Comparison of ENCODE assay signal across 9 mouse cellular contexts in genomic region chr2:28639794-28640193, GRCm38 (mm10). TPM values are rescaled to one million over a fixed set of nuclear protein-coding genes. Genes with fewer than 3 reads are reported as not detected.
DNase-seq lines count a peak whose midpoint lies in the region; ATAC-seq and TF ChIP-seq lines count a peak whose summit lies in the region.
"Had no signal": no experiment of that assay in that cellular context is flagged by ENCODE, and none has a peak within 500 bp of the region (broad histone marks: within the 10 kb centered on the region; RNA-seq: fewer than 3 reads in every experiment).

No protein-coding gene starts in this region.

- no peak overlapping the region for H3K9ac ChIP-seq in stomach, postnatal 0 days (ENCODE audit: low read length)
- H3K9ac ChIP-seq: midbrain, embryonic 12.5 days had no signal

- WGBS in stomach, postnatal 0 days: 53% methylated on average over 7 of the region's 7 CpGs

- TF ChIP-seq CTCF in stomach, postnatal 0 days (IDR thresholded peaks at IDR 0.05; ENCODE audit: low read depth): peak; percentile 54

- ATAC-seq in stomach, postnatal 0 days (ENCODE audit: low FRiP score, low TSS enrichment): no peak

- H3K27ac ChIP-seq in stomach, postnatal 0 days (replicated peaks): no peak overlapping the region

- H3K9me3 ChIP-seq in stomach, postnatal 0 days (ENCODE audit: control insufficient read depth, low read length): no peaks in the 10 kb centered on the region
- H3K9me3 ChIP-seq: midbrain, embryonic 12.5 days had no signal

- peaks cover 2% of the 10 kb centered on the region; the same call in 1 of the 2 replicates for H3K4me1 ChIP-seq in stomach, postnatal 0 days (replicated peaks; ENCODE audit: control insufficient read depth, insufficient read depth)

- H3K36me3 ChIP-seq in stomach, postnatal 0 days (ENCODE audit: control insufficient read depth, insufficient read depth, low read length): no peaks in the 10 kb centered on the region
- H3K36me3 ChIP-seq: midbrain, embryonic 12.5 days had no signal

- H3K4me2 ChIP-seq in stomach, postnatal 0 days (replicated peaks; ENCODE audit: low read depth): no peak overlapping the region

- TF ChIP-seq EP300 in stomach, postnatal 0 days (optimal IDR thresholded peaks at IDR 0.05): no peak

- DNase-seq in embryo, embryonic 10 days (ENCODE audit: low spot score): peak; percentile 66
- no peak for DNase-seq in embryo, embryonic 9.5 days (ENCODE audit: extremely low spot score)
- peak; percentile 16 to 19 for DNase-seq in left cerebral cortex, adult 8-10 months (ENCODE audit: low spot score in 2 of 2)
- no peak for DNase-seq in left cerebral cortex, adult 11 months (ENCODE audit: low spot score)
- DNase-seq in ZHBTc4 (ENCODE audit: low read depth, low spot score): peak; percentile 87
- DNase-seq in kidney, postnatal 36 days: peak; percentile 18 to 63
- DNase-seq in stomach, postnatal 0 days (ENCODE audit: low spot score): peak; percentile 38
- DNase-seq in urinary bladder, postnatal 36 days (ENCODE audit: low spot score in 2 of 2): no peak

- no peak overlapping the region for H3K4me3 ChIP-seq in stomach, postnatal 0 days (ENCODE audit: low read depth, low read length)

- no peaks in the 10 kb centered on the region for H3K27me3 ChIP-seq in stomach, postnatal 0 days (ENCODE audit: control insufficient read depth, insufficient read depth, low read length)
- H3K27me3 ChIP-seq: midbrain, embryonic 12.5 days had no signal

RNA-seq across cellular contexts. Expression of gene Tsc1, which starts 1.2 kb away (rescaled TPM):
- total RNA-seq in left cerebral cortex, adult 8-10 months (2022): 10 to 100 TPM; 54.1 to 61.6 (median 57.4) TPM
- 4.9 and 5.1 TPM in 2 replicates for polyA plus RNA-seq in stomach, postnatal 0 days (2015; fragmentation: Nextera tagmentation; extraction: Ambion mirVana)

RNA-seq across cellular contexts. Expression of gene Gfi1b, which starts 18.0 kb away (rescaled TPM):
- not detected for total RNA-seq in left cerebral cortex, adult 8-10 months (2022)
- 0.07 and 0.40 TPM in 2 replicates for polyA plus RNA-seq in stomach, postnatal 0 days (2015; fragmentation: Nextera tagmentation; extraction: Ambion mirVana)

RNA-seq across cellular contexts. Expression of gene Gtf3c5, which starts 56.2 kb away (rescaled TPM):
- 10 to 100 TPM; 18.0 to 19.4 (median 19.2) TPM for total RNA-seq in left cerebral cortex, adult 8-10 months (2022)
- polyA plus RNA-seq in stomach, postnatal 0 days (2015; fragmentation: Nextera tagmentation; extraction: Ambion mirVana): 13.1 and 14.0 TPM in 2 replicates

RNA-seq across cellular contexts. Expression of gene Spaca9, which starts 59.7 kb away (rescaled TPM):
- total RNA-seq in left cerebral cortex, adult 8-10 months (2022): 1 to 10 TPM in 2 of 4 experiments, under 1 TPM in 2; 0.55 to 2.1 (median 1.1) TPM
- 0.57 and 0.69 TPM in 2 replicates for polyA plus RNA-seq in stomach, postnatal 0 days (2015; fragmentation: Nextera tagmentation; extraction: Ambion mirVana)

Comparison
In these comparisons a context has a peak if more than half of its experiments do, and no peak if none do; other contexts are left out.
1. DNase-seq: peak in embryo, embryonic 10 days (single experiment), left cerebral cortex, adult 8-10 months (2 of 2), ZHBTc4 (single experiment), kidney, postnatal 36 days (2 of 2) and stomach, postnatal 0 days (single experiment); none in embryo, embryonic 9.5 days (single experiment), left cerebral cortex, adult 11 months (single experiment) and urinary bladder, postnatal 36 days (0 of 2).